Mouse (Mus musculus): ENCODE results near the gene Spty2d1.

Spty2d1 gene

DNA sequence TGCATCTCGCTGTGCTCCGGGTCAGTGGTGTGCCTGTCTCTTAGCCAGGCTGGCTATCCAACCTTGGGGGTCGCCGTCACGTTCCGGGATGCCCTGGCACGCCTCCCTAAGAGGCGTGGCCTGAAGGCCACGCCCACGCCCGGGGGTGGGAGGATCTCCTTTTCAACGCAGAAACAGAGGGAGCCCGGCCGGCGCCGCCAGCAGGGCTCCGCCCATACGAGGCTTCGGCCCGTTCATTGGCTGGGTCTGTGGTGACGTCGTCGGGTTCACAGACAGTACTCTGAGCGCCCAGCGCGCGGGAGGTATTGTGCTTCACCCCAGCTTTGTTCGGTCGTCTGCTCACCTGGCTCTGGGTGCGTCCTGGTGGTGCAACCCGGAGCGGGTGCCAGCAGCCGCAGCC lies 42.2 kb upstream of the Spty2d1 start, which contains the start of gene Tmem86a:
TSS of gene Tmem86a (plus strand) at position 236 of the 400 bp plus-strand sequence.
- Histone ChIP-seq H3K4me1 (replicated peaks; ENCODE audit: low read depth, low read length) (peaks cover 20% of the 10 kb centered on the region), H3K27me3 (ENCODE audit: insufficient read depth, low read length) (peaks cover 44% of the 10 kb centered on the region), H3K9me3 (ENCODE audit: low read length) (no peaks in the 10 kb centered on the region), H3K36me3 (ENCODE audit: insufficient read depth, low read length) (0 out of 2 replicates have a peak, but pooled peaks cover 7% of the 10 kb centered on the region), H3K4me3 (replicated peaks; ENCODE audit: low read length) (peak within 1 kb of the TSS; percentile 90)
- TF ChIP-seq POU5F1 (IDR thresholded peaks at IDR 0.05; ENCODE audit: borderline replicate concordance, low read length) (no peak), CTCF (conservative IDR thresholded peaks at IDR 0.05; ENCODE audit: low read length) (no peak), NANOG (IDR thresholded peaks at IDR 0.05; ENCODE audit: borderline replicate concordance, low read length) (no peak)

DNA sequence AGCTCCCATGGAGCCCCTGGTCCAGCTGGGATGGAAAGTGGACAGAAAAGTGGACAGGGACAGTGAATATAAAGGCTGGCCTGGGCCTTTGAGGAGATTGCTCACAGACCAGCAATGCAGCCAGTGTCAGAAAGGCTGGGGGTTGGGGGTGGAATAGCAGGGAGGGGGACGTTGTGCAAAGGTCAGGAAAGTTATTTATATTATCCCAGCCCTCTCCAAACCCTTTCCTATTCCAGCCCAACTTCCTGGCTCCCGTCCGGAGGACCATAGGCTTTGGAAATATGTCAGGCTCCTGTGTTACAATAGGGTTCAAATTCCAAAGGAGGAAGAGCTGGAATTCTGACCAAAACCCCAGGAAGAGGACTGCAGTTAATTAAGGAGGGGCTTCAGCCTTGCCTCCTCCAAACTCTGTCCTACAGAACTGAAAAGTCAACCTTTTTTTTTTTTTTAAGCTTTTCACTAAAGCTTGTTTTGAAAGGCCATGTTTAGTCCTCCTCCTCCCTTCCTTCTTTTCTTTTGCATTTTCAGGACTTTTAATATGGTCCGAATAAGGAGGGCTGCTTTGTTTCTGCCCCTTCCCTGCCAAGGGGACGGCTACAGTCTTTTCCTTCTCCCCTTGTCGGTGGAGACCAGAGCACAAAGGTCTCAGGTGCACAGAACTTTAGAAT lies 34.7 kb upstream of the Spty2d1 start:
- TF ChIP-seq POU5F1 (IDR thresholded peaks at IDR 0.05; ENCODE audit: borderline replicate concordance, low read length) = no peak
- no peak for TF ChIP-seq CTCF (conservative IDR thresholded peaks at IDR 0.05; ENCODE audit: low read length)
- no peak for TF ChIP-seq NANOG (IDR thresholded peaks at IDR 0.05; ENCODE audit: borderline replicate concordance, low read length)
- no peak overlapping the region for H3K4me3 ChIP-seq (replicated peaks; ENCODE audit: low read length)
- no peaks in the 10 kb centered on the region for H3K4me1 ChIP-seq (replicated peaks; ENCODE audit: low read depth, low read length)
- H3K27me3 ChIP-seq (ENCODE audit: insufficient read depth, low read length) = peaks cover 12% of the 10 kb centered on the region
- H3K9me3 ChIP-seq (ENCODE audit: low read length) = no peaks in the 10 kb centered on the region
- H3K36me3 ChIP-seq (ENCODE audit: insufficient read depth, low read length) = no peaks in the 10 kb centered on the region

DNA sequence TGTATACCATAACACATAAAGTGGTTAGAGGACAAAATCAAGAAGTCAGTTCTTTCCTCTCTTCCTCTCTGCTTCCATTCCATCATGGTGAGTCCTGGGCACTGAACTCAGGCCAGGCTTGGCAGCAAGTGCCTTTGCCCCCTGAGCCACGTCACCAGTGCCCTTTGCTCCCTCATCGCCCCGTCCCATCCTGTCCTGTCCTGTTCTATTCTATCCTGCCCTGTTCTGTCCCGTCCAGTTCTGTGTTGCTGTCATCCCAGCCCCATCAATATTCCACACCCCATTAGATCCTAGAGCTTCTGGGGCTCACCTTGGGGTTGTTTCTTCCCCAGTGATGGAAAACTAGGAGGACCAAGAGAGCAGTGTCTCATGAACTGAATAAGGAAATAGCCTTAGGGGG lies 33.9 kb upstream of the Spty2d1 start:
- TF ChIP-seq CTCF (conservative IDR thresholded peaks at IDR 0.05; ENCODE audit: low read length) (no peak), POU5F1 (IDR thresholded peaks at IDR 0.05; ENCODE audit: borderline replicate concordance, low read length) (no peak), NANOG (IDR thresholded peaks at IDR 0.05; ENCODE audit: borderline replicate concordance, low read length) (no peak)
- H3K36me3 ChIP-seq (ENCODE audit: insufficient read depth, low read length) = no peaks in the 10 kb centered on the region
- H3K4me3 ChIP-seq (replicated peaks; ENCODE audit: low read length) = no peak overlapping the region
- no peaks in the 10 kb centered on the region for H3K9me3 ChIP-seq (ENCODE audit: low read length)
- H3K27me3 ChIP-seq (ENCODE audit: insufficient read depth, low read length) = peaks cover 7% of the 10 kb centered on the region; the same call in 1 of the 2 replicates
- H3K4me1 ChIP-seq (replicated peaks; ENCODE audit: low read depth, low read length) = no peaks in the 10 kb centered on the region

DNA sequence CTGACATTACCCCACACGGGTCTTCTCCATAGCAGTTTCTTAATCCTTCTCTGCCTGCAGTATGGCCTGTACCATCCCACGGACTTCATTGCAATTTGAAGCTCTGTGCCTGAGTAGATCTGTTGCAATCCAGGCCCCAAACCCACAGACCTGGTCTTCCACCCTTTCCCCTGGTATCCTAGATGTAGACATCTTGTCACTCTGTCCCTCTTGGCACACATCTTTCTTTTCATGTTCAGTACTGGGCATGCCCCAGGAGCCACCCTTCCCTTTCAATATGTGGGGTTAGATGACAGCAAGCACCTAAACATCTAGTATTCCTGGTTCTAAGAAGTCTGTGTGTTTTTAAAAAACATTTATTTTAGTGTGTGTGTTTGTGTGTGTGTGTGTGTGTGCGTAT lies 33.5 kb upstream of the Spty2d1 start:
- Histone ChIP-seq H3K27me3 (ENCODE audit: insufficient read depth, low read length) (peaks cover 7% of the 10 kb centered on the region; the same call in 1 of the 2 replicates), H3K9me3 (ENCODE audit: low read length) (no peaks in the 10 kb centered on the region), H3K4me1 (replicated peaks; ENCODE audit: low read depth, low read length) (no peaks in the 10 kb centered on the region), H3K4me3 (replicated peaks; ENCODE audit: low read length) (no peak overlapping the region), H3K36me3 (ENCODE audit: insufficient read depth, low read length) (no peaks in the 10 kb centered on the region)
- TF ChIP-seq CTCF (conservative IDR thresholded peaks at IDR 0.05; ENCODE audit: low read length) = no peak
- TF ChIP-seq NANOG (IDR thresholded peaks at IDR 0.05; ENCODE audit: borderline replicate concordance, low read length) = no peak
- TF ChIP-seq POU5F1 (IDR thresholded peaks at IDR 0.05; ENCODE audit: borderline replicate concordance, low read length) = no peak

DNA sequence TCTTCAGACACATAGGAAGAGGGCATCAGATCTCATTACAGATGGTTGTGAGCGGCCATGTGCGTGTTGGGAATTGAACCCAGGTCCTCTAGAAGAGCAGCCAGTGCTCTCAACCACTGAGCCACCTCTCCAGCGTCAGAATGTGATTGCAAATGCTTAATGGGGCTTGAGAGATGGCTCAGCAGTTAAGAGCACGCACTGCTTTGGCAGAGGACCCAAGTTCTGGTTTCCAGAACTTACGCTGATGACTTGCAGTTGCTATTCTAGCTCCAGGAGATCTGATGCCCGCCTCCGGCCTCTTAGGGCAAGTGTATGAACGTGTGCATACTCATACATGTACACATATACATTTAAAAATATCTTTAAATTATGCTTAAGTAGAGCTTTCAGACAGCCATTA lies 27.2 kb upstream of the Spty2d1 start:
- H3K4me3 ChIP-seq (replicated peaks; ENCODE audit: low read length) = no peak overlapping the region
- H3K27me3 ChIP-seq (ENCODE audit: insufficient read depth, low read length) = no peaks in the 10 kb centered on the region
- H3K4me1 ChIP-seq (replicated peaks; ENCODE audit: low read depth, low read length) = no peaks in the 10 kb centered on the region
- H3K9me3 ChIP-seq (ENCODE audit: low read length) = no peaks in the 10 kb centered on the region
- TF ChIP-seq NANOG (IDR thresholded peaks at IDR 0.05; ENCODE audit: borderline replicate concordance, low read length) (no peak), POU5F1 (IDR thresholded peaks at IDR 0.05; ENCODE audit: borderline replicate concordance, low read length) (no peak), CTCF (conservative IDR thresholded peaks at IDR 0.05; ENCODE audit: low read length) (no peak)
- no peaks in the 10 kb centered on the region for H3K36me3 ChIP-seq (ENCODE audit: insufficient read depth, low read length)

DNA sequence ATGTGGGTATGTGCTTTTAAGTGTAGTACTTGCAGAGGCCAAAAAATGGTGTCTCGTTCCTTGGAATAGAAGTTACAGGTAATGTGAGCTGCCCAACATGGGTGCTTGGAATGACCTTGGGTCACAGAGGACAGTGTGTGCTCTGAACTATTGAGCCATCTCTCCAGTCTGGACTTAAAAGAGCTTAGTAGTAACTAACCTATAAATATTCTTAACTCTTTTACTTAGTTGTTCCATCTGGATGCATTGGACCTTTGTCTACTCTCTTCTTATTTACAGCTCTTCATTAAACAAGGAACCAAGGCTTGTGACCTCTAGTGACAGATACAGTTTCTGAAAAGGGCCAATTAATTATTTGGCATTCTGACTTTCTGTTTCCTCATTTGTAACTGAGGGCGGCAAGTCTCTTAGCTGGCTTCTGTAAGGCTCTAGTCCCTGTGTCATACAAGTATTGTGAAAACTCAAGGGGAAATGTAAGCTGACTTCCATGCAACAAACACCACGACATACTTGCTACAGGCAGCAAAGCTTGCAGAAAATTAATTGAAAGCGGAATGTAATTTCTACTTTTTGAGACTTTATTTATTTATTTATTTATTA lies 26.7 kb upstream of the Spty2d1 start:
- H3K27me3 ChIP-seq (ENCODE audit: insufficient read depth, low read length) = no peaks in the 10 kb centered on the region
- no peaks in the 10 kb centered on the region for H3K36me3 ChIP-seq (ENCODE audit: insufficient read depth, low read length)
- TF ChIP-seq POU5F1 (IDR thresholded peaks at IDR 0.05; ENCODE audit: borderline replicate concordance, low read length) = no peak
- TF ChIP-seq CTCF (conservative IDR thresholded peaks at IDR 0.05; ENCODE audit: low read length) = no peak
- H3K9me3 ChIP-seq (ENCODE audit: low read length) = no peaks in the 10 kb centered on the region
- H3K4me3 ChIP-seq (replicated peaks; ENCODE audit: low read length) = no peak overlapping the region
- no peaks in the 10 kb centered on the region for H3K4me1 ChIP-seq (replicated peaks; ENCODE audit: low read depth, low read length)

DNA sequence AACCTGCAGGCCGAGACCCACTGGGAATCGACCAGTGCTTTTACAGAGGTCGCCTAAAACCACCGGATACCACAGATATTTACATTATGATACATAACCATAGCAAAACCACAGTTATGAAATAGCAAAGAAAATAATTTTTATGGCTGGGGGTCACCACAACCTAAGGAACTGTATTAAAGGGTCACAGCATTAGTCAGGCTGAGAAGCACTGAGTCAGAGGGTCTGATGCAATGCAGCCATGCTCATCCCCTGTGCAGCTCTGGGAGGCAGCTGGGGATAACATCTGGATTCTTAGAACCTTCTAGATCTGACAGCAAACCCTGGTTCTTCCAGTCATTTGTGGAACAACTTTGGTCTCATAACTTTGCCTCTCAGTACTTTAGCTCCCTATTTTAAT lies 23.2 kb upstream of the Spty2d1 start:
- no peaks in the 10 kb centered on the region for H3K36me3 ChIP-seq (ENCODE audit: insufficient read depth, low read length)
- no peak overlapping the region for H3K4me3 ChIP-seq (replicated peaks; ENCODE audit: low read length)
- H3K4me1 ChIP-seq (replicated peaks; ENCODE audit: low read depth, low read length) = no peaks in the 10 kb centered on the region
- TF ChIP-seq CTCF (conservative IDR thresholded peaks at IDR 0.05; ENCODE audit: low read length) (no peak), NANOG (IDR thresholded peaks at IDR 0.05; ENCODE audit: borderline replicate concordance, low read length) (no peak), POU5F1 (IDR thresholded peaks at IDR 0.05; ENCODE audit: borderline replicate concordance, low read length) (no peak)
- no peaks in the 10 kb centered on the region for H3K9me3 ChIP-seq (ENCODE audit: low read length)
- no peaks in the 10 kb centered on the region for H3K27me3 ChIP-seq (ENCODE audit: insufficient read depth, low read length)

DNA sequence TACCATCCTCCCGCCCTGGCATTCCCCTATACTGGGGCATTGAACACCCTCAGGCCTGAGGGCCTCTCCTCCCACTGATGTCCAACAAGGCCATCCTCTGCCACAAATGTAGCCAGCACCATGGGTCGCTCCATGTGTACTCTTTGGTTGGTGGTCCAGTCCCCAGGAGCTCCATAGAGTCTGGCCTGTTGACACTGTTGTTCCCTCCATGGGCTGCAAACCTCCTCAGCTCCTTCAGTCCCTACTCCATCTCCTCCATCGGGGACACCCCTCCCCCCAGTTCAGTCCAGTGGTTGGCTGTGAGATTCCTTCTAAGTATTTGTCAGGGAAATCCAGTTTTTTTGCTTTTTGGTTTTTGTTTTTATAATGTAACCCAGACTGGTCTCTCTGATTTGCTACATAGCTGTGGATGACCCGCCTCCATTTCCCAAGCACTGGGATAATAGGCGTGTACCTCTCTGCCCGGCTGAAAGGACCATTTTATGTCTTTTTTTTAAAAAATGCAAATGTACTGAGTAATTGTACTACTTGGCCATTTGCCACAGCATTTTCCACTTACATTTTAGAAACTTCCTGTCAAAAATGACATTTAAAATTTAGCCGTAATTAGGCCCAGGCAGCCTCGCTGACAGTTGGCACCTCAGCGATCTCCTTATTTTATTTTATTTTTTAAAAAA lies 22.4 kb upstream of the Spty2d1 start:
- TF ChIP-seq CTCF (conservative IDR thresholded peaks at IDR 0.05; ENCODE audit: low read length) = no peak
- TF ChIP-seq POU5F1 (IDR thresholded peaks at IDR 0.05; ENCODE audit: borderline replicate concordance, low read length) = no peak
- no peak for TF ChIP-seq NANOG (IDR thresholded peaks at IDR 0.05; ENCODE audit: borderline replicate concordance, low read length)

More for the DNA sequence above, 22.4 kb upstream of the Spty2d1 start:
- no peaks in the 10 kb centered on the region for H3K36me3 ChIP-seq (ENCODE audit: insufficient read depth, low read length)
- no peak overlapping the region for H3K4me3 ChIP-seq (replicated peaks; ENCODE audit: low read length)
- no peaks in the 10 kb centered on the region for H3K27me3 ChIP-seq (ENCODE audit: insufficient read depth, low read length)
- no peaks in the 10 kb centered on the region for H3K9me3 ChIP-seq (ENCODE audit: low read length)
- no peaks in the 10 kb centered on the region for H3K4me1 ChIP-seq (replicated peaks; ENCODE audit: low read depth, low read length)
